Mouse (Mus musculus) lung, postnatal 0 days (tissue): ENCODE measurements around the gene Adgra1. TPM values are rescaled to one million over a fixed set of nuclear protein-coding genes. Genes with fewer than 3 reads are reported as not detected.

Experiments
- ATAC-seq: fragments of 200-750 bp; cut with Nextera tagmentation; 2 replicates; pipeline ENCODE4 v1.8.0; 2017; ENCODE audit warnings: moderate library complexity
- DNase-seq: peaks from one replicate; pipeline ENCODE4 v3.0.0-alpha.2; 2016; ENCODE audit warnings: low spot score
- H3K27ac ChIP-seq: fragments of 300-500 bp; sonication (generic); 2 replicates; pipeline ENCODE4 v1.5.1; 2014; ENCODE audit warnings: antibody characterized with exemption, mild to moderate bottlenecking, low read length, mixed read lengths
- H3K27me3 ChIP-seq: fragments of 300-500 bp; sonication (generic); replicated peaks from 2 replicates; pipeline ENCODE4 v1.6.1; 2014; ENCODE audit warnings: low read length, mixed read lengths; ENCODE audit not compliant: insufficient read depth
- H3K36me3 ChIP-seq: fragments of 300-500 bp; sonication (generic); 2 replicates; pipeline ENCODE4 v1.6.1; 2014; ENCODE audit warnings: low read length, mixed read lengths; ENCODE audit not compliant: insufficient read depth
- H3K4me1 ChIP-seq: fragments of 300-500 bp; sonication (generic); 2 replicates; pipeline ENCODE4 v1.6.1; 2014; ENCODE audit warnings: antibody characterized with exemption, low read depth, low read length, mixed read lengths; ENCODE audit not compliant: insufficient read depth
- H3K4me2 ChIP-seq: fragments of 300-500 bp; sonication (generic); replicated peaks from 2 replicates; pipeline ENCODE4 v1.6.1; 2014; ENCODE audit warnings: low read depth, mild to moderate bottlenecking, low read length, moderate library complexity, mixed read lengths
- H3K4me3 ChIP-seq: fragments of 300-500 bp; sonication (generic); 2 replicates; pipeline ENCODE4 v1.5.1; 2014; ENCODE audit warnings: low read depth, low read length
- H3K9ac ChIP-seq: fragments of 300-500 bp; sonication (generic); replicated peaks from 2 replicates; pipeline ENCODE4 v1.6.1; 2014; ENCODE audit warnings: low read depth, mild to moderate bottlenecking
- H3K9me3 ChIP-seq: fragments of 300-500 bp; sonication (generic); 2 replicates; pipeline ENCODE4 v1.6.1; 2016; ENCODE audit warnings: low read length, mixed read lengths
- CTCF ChIP-seq: IDR thresholded peaks from 2 replicates; pipeline ENCODE4 v1.5.1; 2016; ENCODE audit warnings: antibody characterized with exemption, mild to moderate bottlenecking
- EP300 ChIP-seq: IDR thresholded peaks from 2 replicates; pipeline ENCODE4 v1.6.1; 2016; ENCODE audit warnings: antibody characterized with exemption, mild to moderate bottlenecking, control low read depth
- WGBS: fragments of 180-500 bp; shearing (Covaris S2); extraction: QIAGEN DNeasy Blood & Tissue Kit; methylation state at CpG from one replicate; pipeline ENCODE4 v1.1.7; 2014; 5-methylcytosine and 5-hydroxymethylcytosine counted together
- polyA plus RNA-seq: library from polyadenylated mRNA; unstranded; fragments of >200 nt; fragmentation: Nextera tagmentation; extraction: Ambion mirVana; gene quantifications from 2 replicates; pipeline ENCODE4 v1.2.1, GENCODE M21; 2015

Adgra1 gene
- polyA plus RNA-seq, 1 experiment from 2014 or later: 0.11 TPM

- ATAC-seq: no peak
- H3K9me3 ChIP-seq: no peaks in the 10 kb centered on the region
- no peaks in the 10 kb centered on the region for H3K4me1 ChIP-seq
- DNase-seq: no peak
- H3K27ac ChIP-seq: no peak overlapping the region
- no peaks in the 10 kb centered on the region for H3K27me3 ChIP-seq
- no peak for TF ChIP-seq CTCF
- no peak for TF ChIP-seq EP300
- no peaks in the 10 kb centered on the region for H3K36me3 ChIP-seq
- no peak overlapping the region for H3K4me2 ChIP-seq
- H3K4me3 ChIP-seq: no peak overlapping the region
- 78% methylated on average over 4 of the region's 4 CpGs for WGBS
- H3K9ac ChIP-seq: no peak overlapping the region
Measured at GRCm38 (mm10) chr7:139883545-139883944, 49.6 kb downstream of the Adgra1 start.

GRCm38 (mm10) chr7:139891779-139892178 is 57.8 kb downstream of the Adgra1 start:
- Histone ChIP-seq H3K27me3 (peaks cover 12% of the 10 kb centered on the region; the same call in 1 of the 2 replicates), H3K27ac (no peak overlapping the region), H3K4me1 (no peaks in the 10 kb centered on the region), H3K36me3 (no peaks in the 10 kb centered on the region), H3K9me3 (no peaks in the 10 kb centered on the region), H3K9ac (no peak overlapping the region), H3K4me3 (no peak overlapping the region), H3K4me2 (no peak overlapping the region)
- TF ChIP-seq CTCF: no peak
- TF ChIP-seq EP300: no peak
- DNase-seq (no peak), ATAC-seq (no peak)
- WGBS: 41% methylated on average over 5 of the region's 5 CpGs

- TF ChIP-seq CTCF (no peak), EP300 (no peak)
- DNase-seq (peak; percentile 23), ATAC-seq (peak; percentile 56)
- Histone ChIP-seq H3K36me3 (no peaks in the 10 kb centered on the region), H3K27me3 (peaks cover 12% of the 10 kb centered on the region; the same call in 1 of the 2 replicates), H3K9ac (no peak within 1 kb of the TSS), H3K27ac (no peak within 1 kb of the TSS), H3K4me1 (no peaks in the 10 kb centered on the region), H3K4me3 (peak within 1 kb of the TSS; percentile 23), H3K4me2 (peak within 1 kb of the TSS; percentile 48), H3K9me3 (no peaks in the 10 kb centered on the region)
- WGBS: 2% methylated on average over 49 of the region's 50 CpGs
Measured at GRCm38 (mm10) chr7:139894655-139895557, 60.9 kb downstream of the Adgra1 start, which contains the start of gene Kndc1. Gene Kndc1 (plus strand): TSS chr7:139894696.

GRCm38 (mm10) chr7:139896271-139896670 is 62.3 kb downstream of the Adgra1 start:
- Histone ChIP-seq H3K9me3 (no peaks in the 10 kb centered on the region), H3K27me3 (peaks cover 12% of the 10 kb centered on the region; the same call in 1 of the 2 replicates), H3K9ac (no peak overlapping the region), H3K36me3 (no peaks in the 10 kb centered on the region), H3K4me1 (no peaks in the 10 kb centered on the region), H3K4me2 (no peak overlapping the region), H3K4me3 (no peak overlapping the region), H3K27ac (no peak overlapping the region)
- TF ChIP-seq CTCF (no peak), EP300 (no peak)
- WGBS: 81% methylated on average over 7 of the region's 7 CpGs
- DNase-seq (no peak), ATAC-seq (no peak)

- Histone ChIP-seq H3K9me3 (no peaks in the 10 kb centered on the region), H3K9ac (no peak overlapping the region), H3K4me1 (no peaks in the 10 kb centered on the region), H3K4me2 (no peak overlapping the region), H3K27ac (no peak overlapping the region), H3K36me3 (no peaks in the 10 kb centered on the region), H3K4me3 (no peak overlapping the region), H3K27me3 (peaks cover 12% of the 10 kb centered on the region; the same call in 1 of the 2 replicates)
- ATAC-seq (no peak), DNase-seq (no peak)
- WGBS: 73% methylated on average over 7 of the region's 7 CpGs
- TF ChIP-seq EP300: no peak
- no peak for TF ChIP-seq CTCF
Measured at GRCm38 (mm10) chr7:139896796-139897195, 62.8 kb downstream of the Adgra1 start.

GRCm38 (mm10) chr7:139898606-139899005 is 64.6 kb downstream of the Adgra1 start:
- Histone ChIP-seq H3K36me3 (no peaks in the 10 kb centered on the region), H3K27ac (no peak overlapping the region), H3K9ac (no peak overlapping the region), H3K27me3 (peaks cover 12% of the 10 kb centered on the region; the same call in 1 of the 2 replicates), H3K4me2 (no peak overlapping the region), H3K9me3 (no peaks in the 10 kb centered on the region), H3K4me3 (no peak overlapping the region), H3K4me1 (no peaks in the 10 kb centered on the region)
- 81% methylated on average over 2 of the region's 2 CpGs for WGBS
- ATAC-seq: no peak
- DNase-seq: no peak
- TF ChIP-seq EP300 (no peak), CTCF (no peak)
